Mouse (Mus musculus) adrenal gland, postnatal 10 days (tissue): Measurements from ENCODE around the gene Ccdc84. TPM values are rescaled to one million over a fixed set of nuclear protein-coding genes. Genes with fewer than 3 reads are reported as not detected.
"Not testable (repeated sequence)": the region's sequence is repeated elsewhere in the genome, so short reads cannot be mapped to it uniquely, and the experiment has no call there.

Experiments
- DNase-seq: peaks from one replicate; pipeline ENCODE4 v3.0.0; 2021; ENCODE audit warnings: mixed read lengths
- long read RNA-seq, 2 experiments: library from polyadenylated mRNA; stranded (forward); transcript quantifications; one replicate each; pipeline ENCODE4 v2.0.0; 2021
- total RNA-seq, 2 experiments: library from RNA; stranded (reverse); gene quantifications; 2 replicates each; pipeline ENCODE4 v1.2.3; 2021

Gene Ccdc84
- total RNA-seq, result 10 to 100 TPM; 15.4 to 20.7 TPM
- long read RNA-seq, experiment 1, transcript Ccdc84-201 (11 exons, 1,725 nt), result major isoform, 5 of 18 reads
- long read RNA-seq, experiment 1, partial matches to known transcripts, result 2 of 18 reads
- long read RNA-seq, experiment 1, other reads (novel, unspliced or antisense), result 11 of 18 reads
- long read RNA-seq, experiment 2, partial matches to known transcripts, result 0 of 9 reads
- long read RNA-seq, experiment 2, other reads (novel, unspliced or antisense), result 7 of 9 reads

DNA sequence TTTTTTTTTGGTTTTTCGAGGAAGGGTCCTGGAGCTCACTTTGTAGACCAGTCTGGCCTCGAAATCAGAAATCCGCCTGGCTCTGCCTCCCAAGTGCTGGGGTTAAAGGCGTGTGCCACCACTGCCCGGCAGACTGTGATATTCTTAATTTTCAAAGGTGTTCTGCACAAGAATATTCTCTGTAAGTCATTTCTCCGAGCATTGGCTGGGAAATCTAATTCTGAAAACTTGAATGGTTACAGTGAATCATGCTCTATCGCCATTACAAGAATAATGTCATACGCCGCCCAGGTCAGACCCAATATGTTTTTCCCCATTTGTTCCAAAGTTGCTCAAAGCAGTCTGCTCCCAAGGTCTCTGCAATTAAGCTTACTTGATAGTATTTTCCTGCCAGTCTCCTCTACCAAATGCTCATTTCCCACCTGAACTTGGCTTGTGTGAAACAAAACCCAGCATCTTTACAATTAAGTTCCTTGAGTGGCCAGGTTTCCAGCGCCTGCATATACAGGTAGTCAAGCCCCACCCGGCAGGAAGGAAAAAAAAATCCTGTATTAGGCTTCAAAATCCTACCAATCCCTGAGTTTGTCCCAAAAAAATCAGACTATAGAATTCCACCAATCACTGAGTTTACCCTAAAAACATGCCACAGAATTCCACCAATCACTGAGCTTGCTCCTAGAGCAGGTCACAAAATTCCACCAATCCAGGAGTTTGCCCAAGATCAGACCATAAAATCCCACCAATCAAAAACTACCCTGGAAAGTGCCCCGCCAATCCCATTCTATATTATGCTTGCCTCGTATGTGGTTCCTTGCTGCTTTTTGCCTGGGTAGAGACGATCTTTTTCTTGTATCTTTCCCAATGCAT is at the start of gene Ccdc84:
Ccdc84 (minus strand) TSS at position 51 of the 867 bp plus-strand sequence.
- DNase-seq, result no peak

DNA sequence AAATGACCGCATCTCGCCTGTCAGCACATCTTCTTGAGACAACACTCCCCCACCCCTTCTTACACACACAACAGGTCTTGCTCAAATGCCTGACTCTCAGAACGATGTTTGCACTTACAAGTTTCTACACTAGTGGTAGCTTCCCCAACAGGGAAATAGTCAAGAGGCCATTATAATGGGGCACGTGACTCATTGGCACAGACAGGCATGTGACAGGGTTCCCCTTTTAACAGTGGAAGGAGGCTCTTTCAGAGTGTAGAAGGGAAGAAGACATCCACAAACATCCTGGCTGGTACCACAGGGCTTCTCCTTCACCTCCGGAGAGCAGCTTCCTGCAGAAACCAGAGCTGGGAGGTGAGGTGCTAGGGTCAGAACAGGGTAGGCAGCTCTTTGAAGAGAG is 43.6 kb upstream of the Ccdc84 start:
- no peak for DNase-seq

DNA sequence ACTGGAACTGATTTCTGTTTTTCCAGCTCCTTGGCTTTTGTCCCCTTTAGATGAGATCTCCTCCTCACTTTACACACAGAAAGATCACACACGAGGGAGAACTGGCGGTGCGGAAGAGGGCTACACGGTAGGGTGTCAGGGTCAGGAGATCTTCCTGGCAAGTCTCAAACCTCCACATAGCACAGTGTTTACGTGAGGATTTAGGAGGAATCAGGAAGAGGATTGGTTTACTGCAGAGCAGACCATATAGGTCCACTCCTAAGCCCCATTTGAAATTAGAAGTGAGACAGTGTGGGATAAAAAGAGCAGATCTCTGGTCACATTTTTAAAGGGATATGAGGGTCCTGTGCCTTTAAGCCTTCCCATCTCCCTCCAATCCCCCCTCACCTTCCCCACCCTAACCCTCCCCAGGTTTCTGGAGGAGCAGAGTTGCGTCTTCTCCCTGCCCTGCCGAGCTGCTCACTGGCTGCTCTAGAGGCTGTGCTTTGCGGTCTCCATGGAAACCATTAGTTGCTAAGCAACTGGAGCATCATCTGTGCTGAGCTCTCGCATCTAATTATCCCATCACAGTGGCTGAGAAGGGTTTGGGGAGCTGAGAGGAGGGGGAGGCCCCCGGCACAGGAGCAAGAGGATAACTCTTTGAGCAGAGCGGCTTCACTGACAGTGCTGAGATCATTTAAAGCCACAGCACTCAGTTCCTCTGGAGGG is 38.8 kb upstream of the Ccdc84 start:
- DNase-seq, result peak; percentile 23

DNA sequence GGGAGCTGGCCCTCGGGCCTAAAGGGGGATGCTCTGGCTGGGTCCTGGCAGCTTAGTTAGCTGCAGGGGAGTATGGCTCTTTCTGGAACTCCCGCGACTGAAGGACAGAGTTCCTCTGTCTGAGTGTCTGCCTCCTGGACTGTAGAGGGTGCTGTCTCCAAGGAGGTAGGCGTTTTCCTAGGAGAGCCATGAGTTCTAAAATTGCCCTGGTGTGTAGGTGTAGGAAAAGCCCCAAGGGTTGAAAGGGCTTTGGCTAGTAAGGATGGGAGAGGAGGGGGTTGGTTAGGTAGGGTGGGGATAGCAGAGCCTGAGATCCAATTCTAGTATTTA is 36.5 kb upstream of the Ccdc84 start, which contains the start of gene Upk2:
Upk2 (minus strand) TSS at position 86 of the 330 bp plus-strand sequence.
- DNase-seq, result no peak

DNA sequence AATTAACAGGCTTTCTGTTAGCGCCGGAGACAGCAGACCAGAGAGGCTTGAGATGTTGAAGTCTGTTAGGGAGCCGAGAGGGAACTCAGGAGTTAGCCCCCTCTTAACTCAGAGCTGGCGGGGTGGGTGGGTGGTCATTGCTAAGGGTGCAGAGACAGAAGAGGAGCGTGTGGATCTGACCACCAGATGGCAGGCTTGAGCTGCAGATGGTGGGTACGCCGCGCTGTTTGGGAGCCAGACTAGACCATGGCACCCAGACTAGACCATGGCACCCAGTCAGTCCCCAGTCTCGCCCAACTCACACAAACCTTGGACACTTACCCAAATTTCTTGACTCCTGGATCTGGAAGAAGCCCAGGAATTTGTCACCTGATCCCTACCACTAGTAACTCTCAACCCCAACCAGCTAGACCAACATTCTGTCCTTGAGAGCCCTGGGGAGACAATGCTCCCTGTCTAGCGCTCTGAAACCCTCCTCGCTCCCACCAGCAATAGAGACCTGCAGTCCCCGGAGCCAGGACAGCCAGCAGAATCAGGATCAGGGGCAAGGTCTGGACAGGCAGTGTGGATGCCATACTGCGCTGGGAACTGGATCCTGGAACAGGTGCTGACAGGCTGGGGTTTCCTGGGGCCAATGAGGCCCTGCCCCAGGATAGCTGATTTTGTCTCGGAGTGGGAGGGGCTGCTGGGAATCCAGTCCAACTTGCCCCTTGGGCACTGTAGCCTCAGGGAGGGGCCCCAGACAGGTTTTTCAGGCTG is 35.9 kb upstream of the Ccdc84 start:
- peak; percentile 91 for DNase-seq

DNA sequence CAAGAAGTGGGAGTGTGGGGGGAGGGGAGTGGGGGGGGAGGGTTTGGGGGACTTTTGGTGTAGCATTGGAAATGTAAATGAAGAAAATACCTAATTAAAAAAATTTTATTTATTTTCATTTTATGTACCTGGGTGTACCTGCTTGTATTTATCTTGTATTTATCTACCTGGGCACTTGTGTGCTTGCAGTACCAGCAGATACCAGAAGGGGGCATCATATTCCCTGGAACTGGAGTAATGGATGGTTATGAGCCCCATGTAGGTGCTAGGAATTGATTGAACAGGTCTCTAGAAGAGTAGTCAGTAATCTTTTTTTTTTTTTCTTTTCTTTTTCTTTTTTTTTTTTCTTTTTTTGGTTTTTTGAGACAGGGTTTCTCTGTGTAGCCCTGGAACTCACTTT is 32.0 kb upstream of the Ccdc84 start:
- no peak for DNase-seq

DNA sequence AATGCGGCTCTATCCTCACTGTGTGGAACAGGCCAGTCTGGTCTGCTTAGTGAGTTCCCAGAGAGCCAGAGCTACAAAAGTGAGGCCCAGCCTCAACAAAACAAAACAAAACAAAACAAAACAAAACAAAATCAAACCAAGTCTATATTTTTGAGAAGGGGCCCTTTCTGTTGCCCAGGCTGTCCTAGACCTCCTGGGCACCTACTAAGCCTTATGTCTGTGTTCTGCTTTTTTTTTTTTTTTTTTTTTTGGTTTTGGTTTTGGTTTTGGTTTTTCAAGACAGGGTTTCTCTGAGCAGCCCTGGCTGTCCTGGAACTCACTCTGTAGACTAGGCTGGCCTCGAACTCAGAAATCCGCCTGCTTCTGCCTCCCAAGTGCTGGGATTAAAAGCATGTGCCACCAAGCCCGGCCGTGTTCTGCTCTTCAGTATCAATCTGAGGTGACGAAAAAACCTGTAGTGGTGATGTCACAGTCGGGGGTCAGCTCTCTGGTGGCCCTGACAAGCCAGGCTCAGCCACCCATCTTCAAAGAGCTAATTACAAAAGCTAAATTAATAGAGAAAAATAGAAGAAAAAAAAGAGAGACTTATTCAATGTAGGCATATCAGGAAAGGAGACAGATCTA is 26.1 kb upstream of the Ccdc84 start:
- DNase-seq, result not testable (repeated sequence)

DNA sequence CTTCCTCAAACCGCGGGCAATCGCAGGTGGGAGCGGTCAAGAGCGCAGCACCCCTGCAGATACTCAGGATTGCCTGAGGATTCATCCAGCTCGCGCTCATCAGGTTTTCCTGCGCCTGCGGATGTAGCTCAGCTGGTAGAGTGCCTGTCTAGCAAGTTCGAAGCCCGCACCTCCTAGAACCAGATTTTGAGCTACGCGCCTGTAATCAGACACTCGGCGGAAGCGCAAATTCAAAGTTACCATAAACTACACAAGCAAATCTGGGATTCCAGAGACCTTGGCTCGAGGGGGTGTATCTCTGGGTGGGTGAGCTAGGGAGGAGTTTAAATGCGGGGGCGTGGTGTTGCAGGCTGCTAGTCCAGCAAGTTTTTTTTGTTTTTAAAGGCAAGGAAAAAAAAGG is 22.6 kb upstream of the Ccdc84 start, which contains the start of gene Foxr1:
Foxr1 (minus strand) TSS at position 176 of the 400 bp plus-strand sequence.
- no peak for DNase-seq

DNA sequence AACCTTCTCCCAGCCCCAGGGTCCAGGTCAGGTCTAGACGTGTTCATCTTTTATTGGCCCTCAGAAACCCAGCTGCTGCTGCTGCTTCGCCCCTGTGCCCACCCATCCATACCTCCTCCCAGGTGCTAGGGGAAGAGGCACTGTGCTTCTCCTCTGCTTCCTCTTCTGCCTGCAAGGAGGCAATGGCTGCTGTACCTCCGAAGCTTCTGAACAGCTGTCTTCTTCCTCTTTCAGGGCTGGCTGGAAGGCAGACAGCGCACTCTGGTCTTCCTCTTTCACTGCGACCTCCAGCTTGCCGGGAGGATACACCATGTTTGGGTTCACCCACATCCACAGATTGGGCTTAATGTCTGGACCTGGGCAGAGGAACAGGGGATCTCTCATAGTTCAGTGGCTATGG is 17.4 kb upstream of the Ccdc84 start:
- DNase-seq, result no peak

DNA sequence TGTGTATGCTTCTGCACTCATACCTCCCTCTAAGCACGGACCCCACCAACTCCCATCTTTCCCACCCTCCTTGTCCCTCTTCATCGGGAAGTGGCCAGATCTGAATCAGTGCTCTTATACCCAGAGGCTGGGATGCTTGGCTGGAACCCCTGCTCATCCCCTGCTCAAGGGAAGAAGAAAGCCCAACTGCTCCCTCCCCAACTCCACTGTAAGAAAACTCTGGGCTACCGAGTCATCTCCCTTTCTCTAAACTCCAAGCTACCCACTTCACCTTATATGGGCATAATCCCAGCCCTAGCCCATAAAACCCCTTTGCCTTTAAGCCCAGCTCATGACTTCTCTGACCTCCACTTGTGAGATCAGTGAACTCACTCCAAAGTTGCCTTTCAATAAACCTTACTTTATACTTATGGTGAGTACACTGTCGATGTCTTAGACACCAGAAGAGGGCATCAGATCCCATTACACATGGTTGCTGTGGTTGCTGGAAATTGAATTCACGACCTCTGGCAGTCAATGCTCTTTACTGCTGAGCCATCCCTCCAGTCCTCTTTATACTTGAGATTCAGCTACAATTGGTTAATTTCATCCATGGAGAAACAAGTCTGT is 14.3 kb upstream of the Ccdc84 start:
- DNase-seq, result no peak

DNA sequence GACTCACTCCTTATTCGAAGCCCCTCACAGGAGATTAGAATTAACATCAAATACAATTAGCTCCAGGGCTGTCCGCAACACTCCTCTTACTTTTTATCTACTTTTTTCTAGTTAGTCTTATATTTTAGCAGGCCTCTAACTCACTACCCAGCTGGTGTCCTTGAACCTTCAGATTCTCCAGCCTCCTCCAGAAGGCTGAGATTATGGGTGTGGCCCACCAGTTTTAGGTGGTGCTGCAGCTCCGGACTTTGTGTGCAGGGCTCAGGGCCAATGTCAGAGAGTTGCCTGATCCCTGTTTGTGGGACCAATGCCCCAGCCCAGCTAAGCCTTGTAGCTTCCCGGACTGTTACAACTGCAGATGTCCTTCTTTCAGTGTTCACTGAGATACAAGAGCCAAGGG is 5.2 kb upstream of the Ccdc84 start:
- no peak for DNase-seq

DNA sequence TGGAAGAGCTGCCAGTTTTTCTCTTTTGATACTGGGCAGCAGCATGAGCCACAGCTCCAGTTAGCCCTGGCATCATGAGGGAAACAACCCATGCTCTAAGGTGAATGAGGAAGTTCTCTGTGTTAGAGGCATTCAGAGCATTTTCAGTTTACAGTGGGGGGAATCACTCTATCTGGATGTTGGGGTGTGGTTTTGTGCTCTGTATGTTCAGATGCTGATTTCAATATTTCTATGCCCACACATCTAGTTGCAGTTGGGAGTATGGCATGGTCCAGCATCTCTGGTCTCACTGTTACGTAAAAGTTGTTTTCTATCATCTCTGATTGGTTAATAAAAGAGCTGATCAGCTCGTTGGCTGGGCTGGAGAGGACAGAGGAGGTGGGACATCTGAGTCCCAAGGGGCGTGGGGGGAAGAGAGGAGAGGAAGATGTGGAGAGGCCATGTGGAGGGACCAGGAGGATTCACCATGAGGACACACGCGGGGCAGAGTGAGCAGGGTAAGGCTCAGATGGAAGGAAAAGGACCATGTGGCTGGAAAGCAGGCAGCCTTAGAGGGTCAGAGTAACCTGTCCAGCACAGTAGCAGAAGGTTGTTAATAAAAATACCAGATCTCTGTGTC is 2.0 kb upstream of the Ccdc84 start:
- no peak for DNase-seq

DNA sequence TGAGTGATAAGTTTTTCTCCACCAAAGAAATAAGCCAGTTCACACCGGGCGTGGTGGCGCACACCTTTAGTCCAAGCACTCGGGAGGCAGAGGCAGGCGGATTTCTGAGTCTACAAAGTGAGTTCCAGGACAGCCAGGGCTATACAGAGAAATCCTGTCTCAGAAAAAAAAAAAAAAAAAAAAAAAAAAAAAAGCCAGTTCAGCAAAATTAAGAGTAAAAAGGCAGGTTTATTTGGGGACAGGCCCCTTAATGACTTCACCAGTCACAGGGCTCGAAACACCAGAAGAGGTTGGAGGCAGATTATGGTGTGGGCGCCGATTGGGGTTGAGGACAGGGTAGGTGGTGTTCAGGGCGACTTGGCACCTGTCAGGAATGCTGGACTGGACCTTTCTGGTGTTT is 1.4 kb upstream of the Ccdc84 start:
- not testable (repeated sequence) for DNase-seq

DNA sequence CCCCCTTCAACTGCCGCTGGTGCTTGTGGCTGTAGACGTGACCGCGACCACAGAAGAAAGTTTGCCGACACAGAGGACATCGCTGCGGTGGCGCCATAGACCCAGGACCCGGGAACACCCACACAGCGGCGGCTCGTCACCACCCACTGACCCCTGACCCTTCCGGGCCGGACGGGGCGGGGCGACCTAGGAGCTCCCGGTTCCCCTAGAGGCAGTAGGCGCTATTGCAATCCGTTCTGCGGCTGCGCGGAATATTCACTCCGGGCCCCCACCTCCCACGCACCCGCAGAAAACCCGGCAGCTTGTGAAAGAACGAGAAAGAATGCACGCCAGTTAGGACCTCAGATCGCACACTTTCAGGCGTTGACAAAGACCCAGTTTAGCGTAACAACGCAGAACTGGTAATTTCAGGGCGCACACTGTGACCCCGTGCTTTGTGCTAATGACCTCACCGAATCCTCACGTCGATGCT is 441 bp downstream of the Ccdc84 start:
- peak; percentile 98 for DNase-seq

DNA sequence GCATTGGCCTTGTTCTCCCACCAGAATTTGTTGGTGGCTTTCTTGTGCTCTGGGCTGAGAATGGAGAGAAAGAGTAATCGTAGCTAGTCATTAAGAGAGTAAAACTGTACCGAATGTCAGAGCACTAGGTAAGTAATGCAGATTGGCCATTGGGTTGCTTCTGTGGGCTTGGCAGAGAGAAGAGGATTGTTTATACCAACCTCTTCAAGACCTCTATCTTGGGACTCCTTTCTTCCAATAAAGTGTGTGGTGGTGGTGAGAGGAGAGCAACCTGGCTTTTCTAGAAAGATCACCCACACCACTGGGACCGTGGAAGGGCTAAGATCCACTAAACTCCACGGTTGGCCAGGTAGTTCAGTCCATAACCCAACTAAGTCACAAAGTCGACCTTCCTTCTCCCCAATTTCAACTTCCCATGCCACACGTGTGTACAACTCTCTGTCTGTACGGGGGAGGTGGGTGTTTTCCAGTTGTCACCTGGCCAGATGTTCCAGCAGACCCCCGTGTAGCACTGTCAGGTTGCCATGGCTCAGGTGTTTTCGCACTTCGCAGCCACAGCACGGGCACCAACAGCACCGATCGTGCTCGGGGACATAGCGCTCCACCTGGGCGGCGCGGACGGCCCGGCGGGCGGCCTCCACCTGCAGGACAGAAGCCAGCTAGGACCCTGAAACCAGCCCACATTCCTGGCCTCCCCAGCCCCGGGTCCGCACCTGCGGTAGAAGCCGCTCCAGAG is 1.0 kb downstream of the Ccdc84 start:
- no peak for DNase-seq

DNA sequence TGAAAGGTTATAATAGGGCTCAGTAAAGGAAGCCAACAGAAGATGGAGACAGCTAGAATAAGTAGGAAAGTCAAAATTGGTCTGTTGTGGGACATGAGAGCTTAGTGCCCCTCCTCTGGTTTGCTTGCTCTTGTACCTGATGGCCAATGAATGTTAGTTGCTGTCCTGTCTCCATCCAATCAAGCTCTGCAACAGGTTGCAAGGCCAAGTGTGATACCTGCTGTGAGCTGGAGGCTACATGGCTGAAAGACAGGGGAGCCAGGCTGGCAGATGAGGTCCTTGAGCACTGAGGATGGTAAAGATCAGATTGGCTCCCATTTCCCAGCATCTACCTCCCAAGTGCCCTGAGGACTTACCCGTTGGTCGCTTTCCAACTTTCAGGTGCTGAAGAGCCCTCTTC is 5.6 kb downstream of the Ccdc84 start:
- DNase-seq, result no peak

DNA sequence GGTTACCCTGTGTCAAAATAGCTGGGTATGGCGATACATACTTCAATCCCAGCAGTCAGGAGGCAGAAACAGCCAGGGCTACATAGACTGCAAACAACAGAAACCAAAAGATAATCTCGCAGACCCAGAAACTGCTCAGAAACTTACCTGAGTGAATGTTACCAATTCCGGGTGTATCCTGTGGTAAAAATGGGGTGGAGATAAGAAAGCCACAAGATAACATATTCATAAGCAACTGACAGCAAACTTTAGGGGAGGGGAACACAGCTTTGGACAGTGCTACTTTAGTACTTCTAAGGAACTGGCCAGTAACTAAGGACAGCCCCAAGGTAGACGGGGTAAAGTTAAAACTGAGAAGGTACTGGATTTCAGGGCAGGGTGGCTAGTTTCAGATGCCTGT is 6.1 kb downstream of the Ccdc84 start:
- DNase-seq, result no peak

DNA sequence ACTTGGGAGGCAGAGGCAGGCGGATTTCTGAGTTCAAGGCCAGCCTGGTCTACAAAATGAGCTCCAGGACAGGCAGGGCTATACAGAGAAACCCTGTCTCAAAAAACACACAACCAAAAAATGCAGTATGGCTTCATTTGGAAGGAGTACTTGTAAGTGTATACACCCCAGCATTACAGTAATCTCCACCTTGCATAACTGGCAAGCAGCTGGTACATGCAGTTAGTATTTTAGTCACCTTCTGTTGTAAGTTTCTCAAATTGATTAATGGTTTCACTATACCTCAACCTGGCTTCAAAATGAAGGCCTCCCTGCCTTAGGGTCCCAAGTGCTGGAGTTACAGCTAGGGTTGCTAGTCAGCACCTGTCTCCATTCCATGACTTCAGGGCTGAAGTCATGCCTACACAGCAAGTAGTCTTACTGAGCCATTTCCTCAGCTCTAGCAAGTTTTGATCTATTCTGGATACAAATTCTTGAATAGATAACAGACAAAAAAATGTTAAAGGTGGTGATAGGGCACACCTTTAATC is 6.7 kb downstream of the Ccdc84 start:
- no peak for DNase-seq

DNA sequence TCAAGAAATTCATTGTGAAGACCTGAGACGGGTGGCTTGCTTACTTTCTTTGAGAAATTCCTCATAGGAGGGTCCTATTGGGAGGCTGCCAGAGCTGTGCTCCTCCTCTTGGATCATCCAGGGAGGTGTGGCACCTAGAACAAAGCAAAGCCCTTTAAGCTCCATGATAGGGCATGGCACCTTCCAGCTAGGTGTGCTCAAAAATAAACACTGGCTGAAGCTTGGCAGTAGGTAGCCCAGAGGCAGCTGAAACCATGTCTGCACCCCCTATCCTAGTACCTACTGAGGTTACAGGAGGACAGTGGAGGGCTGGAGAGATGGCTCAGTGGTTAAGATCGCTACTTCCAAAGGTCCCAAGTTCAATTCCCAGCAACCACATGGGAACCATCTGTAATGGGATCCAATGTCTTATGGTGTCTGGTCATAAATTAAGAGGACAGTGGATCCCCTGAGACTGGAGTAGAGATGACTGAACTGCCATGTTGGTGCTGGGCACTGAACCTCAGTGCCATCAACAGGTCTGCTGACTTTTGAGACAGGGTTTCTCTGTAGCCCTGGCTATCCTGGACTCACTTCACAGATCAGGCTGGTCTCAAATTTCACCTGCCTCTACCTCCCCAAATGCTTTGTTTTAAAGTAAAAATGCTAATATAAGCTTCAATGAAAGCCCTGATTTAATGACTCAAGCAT is 7.6 kb downstream of the Ccdc84 start:
- DNase-seq, result no peak
